Mouse (Mus musculus): ENCODE data around the gene Cwc15. TPM values are rescaled to one million over a fixed set of nuclear protein-coding genes. Genes with fewer than 3 reads are reported as not detected.

Gene Cwc15
- total RNA-seq, 1 experiment from 2014 or later = 260 TPM

GRCm38 (mm10) chr9:14544034-14544757 lies 43.8 kb downstream of the Cwc15 start:
- ATAC-seq (replicated peaks; ENCODE audit: low read depth, poor library complexity, severe bottlenecking) = no peak

GRCm38 (mm10) chr9:14547584-14548365 lies 47.4 kb downstream of the Cwc15 start:
- no peak for ATAC-seq (replicated peaks; ENCODE audit: low read depth, poor library complexity, severe bottlenecking)

GRCm38 (mm10) chr9:14548366-14548761 lies 47.9 kb downstream of the Cwc15 start:
- ATAC-seq (replicated peaks; ENCODE audit: low read depth, poor library complexity, severe bottlenecking) = no peak

GRCm38 (mm10) chr9:14558332-14558731 lies 57.9 kb downstream of the Cwc15 start:
- no peak for ATAC-seq (replicated peaks; ENCODE audit: low read depth, poor library complexity, severe bottlenecking)

GRCm38 (mm10) chr9:14559430-14559829 lies 59.0 kb downstream of the Cwc15 start:
- ATAC-seq (replicated peaks; ENCODE audit: low read depth, poor library complexity, severe bottlenecking) = peak; percentile 85

- ATAC-seq (replicated peaks; ENCODE audit: low read depth, poor library complexity, severe bottlenecking) = no peak
Observed at GRCm38 (mm10) chr9:14559996-14560395, 59.6 kb downstream of the Cwc15 start.

Other genes with a start within 250 kb of the Cwc15 start
- gene Sesn3, start 225.6 kb upstream of the Cwc15 start, total RNA-seq (2017) = 11.8 and 12.5 TPM in 2 replicates
- gene Endod1, start 119.1 kb upstream of the Cwc15 start, total RNA-seq (2017) = 28.2 and 28.8 TPM in 2 replicates
- gene Kdm4d, start 135 bp upstream of the Cwc15 start, total RNA-seq (2017) = 0.69 TPM in 1 of 2 replicates, not detected in the other
- 0.05 TPM in 1 of 2 replicates, not detected in the other for gene Amotl1, start 144.4 kb downstream of the Cwc15 start, total RNA-seq (2017)
- gene Piwil4, start 240.1 kb downstream of the Cwc15 start, total RNA-seq (2017) = not detected in 2 replicates